Mouse (Mus musculus): ENCODE data around the gene Eppin. TPM values are rescaled to one million over a fixed set of nuclear protein-coding genes. Genes with fewer than 3 reads are reported as not detected.

The Eppin gene
- polyA plus RNA-seq, 1 experiment: not detected

DNA sequence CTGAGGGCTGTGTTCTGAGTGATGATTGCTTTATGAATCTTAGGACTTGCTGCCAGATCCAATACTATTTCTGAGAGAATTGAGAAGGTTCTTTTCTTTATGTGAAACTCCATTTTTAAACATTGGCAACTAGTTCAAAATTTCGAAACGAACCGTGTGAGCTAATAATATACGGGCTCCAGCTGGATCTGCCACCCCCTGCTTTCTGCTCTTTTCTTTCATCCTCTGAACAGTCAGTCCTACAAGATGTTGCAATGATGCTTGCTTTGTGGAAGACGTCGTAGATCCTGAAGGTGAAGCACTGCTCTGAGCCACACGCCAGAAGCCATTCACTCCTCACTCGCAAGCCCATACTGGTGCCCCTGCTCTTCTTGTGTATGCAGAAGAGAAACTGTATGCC, 35.0 kb downstream of the Eppin start:
- Histone ChIP-seq H3K4me3 (ENCODE audit: low read depth, low read length) (no peak overlapping the region), H3K36me3 (ENCODE audit: control insufficient read depth, insufficient read depth, low read length, poor library complexity, severe bottlenecking) (no peaks in the 10 kb centered on the region), H3K9me3 (replicated peaks; ENCODE audit: control insufficient read depth, insufficient read depth, low read length, poor library complexity, severe bottlenecking) (no peaks in the 10 kb centered on the region), H3K27me3 (ENCODE audit: control insufficient read depth, insufficient read depth, low read length, poor library complexity, severe bottlenecking) (no peaks in the 10 kb centered on the region), H3K4me1 (ENCODE audit: control insufficient read depth, insufficient read depth, low read length) (peaks cover 3% of the 10 kb centered on the region), H3K9ac (ENCODE audit: low read depth, poor library complexity, severe bottlenecking) (no peak overlapping the region), H3K27ac (ENCODE audit: insufficient read depth, low read length) (peak overlapping the region; percentile 64)
- TF ChIP-seq CTCF (IDR thresholded peaks at IDR 0.05; ENCODE audit: low read depth, low read length) (no peak), EP300 (IDR thresholded peaks at IDR 0.05; ENCODE audit: insufficient read depth, low read depth, low read length) (no peak), POLR2A (IDR thresholded peaks at IDR 0.05; ENCODE audit: insufficient read depth, low read length) (no peak)

DNA sequence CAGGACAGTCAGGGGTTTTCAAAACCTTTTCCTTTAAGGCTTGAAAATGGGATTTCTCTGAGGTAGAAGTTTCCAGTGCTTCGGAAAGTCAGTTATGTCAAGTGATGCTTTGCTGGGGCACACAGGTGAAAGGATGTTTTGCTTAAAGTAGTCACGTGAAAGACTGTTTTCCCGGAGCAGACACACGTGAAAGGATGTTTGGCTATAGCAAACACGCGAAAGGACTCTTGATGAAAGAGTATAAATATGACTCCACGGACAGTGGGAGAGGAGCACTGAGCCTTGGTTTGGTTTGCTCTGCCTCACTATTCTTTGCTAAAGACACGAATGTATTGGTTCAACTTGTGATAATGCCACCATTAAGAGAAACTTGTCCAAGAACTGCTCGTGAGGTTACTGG, 41.9 kb downstream of the Eppin start:
- Histone ChIP-seq H3K9me3 (replicated peaks; ENCODE audit: control insufficient read depth, insufficient read depth, low read length, poor library complexity, severe bottlenecking) (no peaks in the 10 kb centered on the region), H3K9ac (ENCODE audit: low read depth, poor library complexity, severe bottlenecking) (no peak overlapping the region), H3K4me3 (ENCODE audit: low read depth, low read length) (no peak overlapping the region), H3K27ac (ENCODE audit: insufficient read depth, low read length) (no peak overlapping the region), H3K4me1 (ENCODE audit: control insufficient read depth, insufficient read depth, low read length) (peaks cover 3% of the 10 kb centered on the region), H3K27me3 (ENCODE audit: control insufficient read depth, insufficient read depth, low read length, poor library complexity, severe bottlenecking) (no peaks in the 10 kb centered on the region), H3K36me3 (ENCODE audit: control insufficient read depth, insufficient read depth, low read length, poor library complexity, severe bottlenecking) (no peaks in the 10 kb centered on the region)
- TF ChIP-seq POLR2A (IDR thresholded peaks at IDR 0.05; ENCODE audit: insufficient read depth, low read length): no peak
- no peak for TF ChIP-seq CTCF (IDR thresholded peaks at IDR 0.05; ENCODE audit: low read depth, low read length)
- no peak for TF ChIP-seq EP300 (IDR thresholded peaks at IDR 0.05; ENCODE audit: insufficient read depth, low read depth, low read length)

- no peaks in the 10 kb centered on the region for H3K36me3 ChIP-seq (ENCODE audit: control insufficient read depth, insufficient read depth, low read length, poor library complexity, severe bottlenecking)
- H3K27ac ChIP-seq (ENCODE audit: insufficient read depth, low read length): no peak overlapping the region
- H3K4me1 ChIP-seq (ENCODE audit: control insufficient read depth, insufficient read depth, low read length): peaks cover 3% of the 10 kb centered on the region
- H3K9me3 ChIP-seq (replicated peaks; ENCODE audit: control insufficient read depth, insufficient read depth, low read length, poor library complexity, severe bottlenecking): no peaks in the 10 kb centered on the region
- no peak overlapping the region for H3K4me3 ChIP-seq (ENCODE audit: low read depth, low read length)
- H3K27me3 ChIP-seq (ENCODE audit: control insufficient read depth, insufficient read depth, low read length, poor library complexity, severe bottlenecking): no peaks in the 10 kb centered on the region
- TF ChIP-seq EP300 (IDR thresholded peaks at IDR 0.05; ENCODE audit: insufficient read depth, low read depth, low read length): no peak
- no peak for TF ChIP-seq CTCF (IDR thresholded peaks at IDR 0.05; ENCODE audit: low read depth, low read length)
- TF ChIP-seq POLR2A (IDR thresholded peaks at IDR 0.05; ENCODE audit: insufficient read depth, low read length): no peak
- no peak overlapping the region for H3K9ac ChIP-seq (ENCODE audit: low read depth, poor library complexity, severe bottlenecking)
Measured at GRCm38 (mm10) chr2:164550895-164551269, 42.5 kb downstream of the Eppin start.

DNA sequence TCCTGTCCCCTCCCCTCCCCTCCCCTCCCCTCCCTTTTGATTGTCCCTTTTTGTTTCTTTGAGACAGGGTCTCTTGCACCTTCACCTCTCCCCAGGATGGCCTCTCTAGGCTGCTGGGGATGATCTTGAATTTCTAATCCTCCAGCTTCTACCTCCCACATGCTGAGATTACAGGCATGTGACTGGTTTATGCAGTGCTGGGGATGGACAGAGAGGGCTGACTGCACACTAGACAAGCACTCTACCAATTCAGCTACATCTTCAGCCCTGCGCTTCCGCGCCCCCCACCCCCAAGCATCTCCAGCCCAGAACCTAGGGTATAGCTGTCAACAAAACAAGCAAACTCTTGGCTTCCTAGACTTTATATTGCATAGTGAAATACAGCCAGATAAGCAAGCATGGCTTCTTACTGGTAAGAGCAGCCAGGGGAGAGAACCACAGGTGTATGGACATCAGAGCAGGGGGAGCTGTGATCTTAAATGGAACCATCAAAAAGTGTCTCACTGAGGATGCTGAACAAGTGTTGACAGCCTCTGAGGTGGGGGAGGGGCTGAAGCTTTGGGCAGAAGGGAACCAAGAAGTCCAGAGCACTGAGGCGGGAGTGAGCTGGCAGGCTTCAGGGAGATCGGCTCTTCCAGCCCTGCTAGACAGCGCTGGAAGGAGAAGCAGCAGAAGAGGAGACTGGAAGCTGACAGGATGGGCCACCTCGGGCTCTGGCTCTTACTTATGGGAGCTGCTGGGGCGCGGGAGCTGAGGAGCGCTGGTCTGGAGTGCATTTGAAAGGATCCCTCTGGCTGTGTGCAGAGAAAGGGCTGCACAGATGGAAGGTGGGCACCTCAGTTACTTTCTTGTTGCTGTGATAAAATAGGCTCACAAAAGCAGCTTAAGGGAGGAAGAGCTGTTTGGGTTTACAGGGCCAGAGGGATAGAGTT, 43.2 kb downstream of the Eppin start:
- no peaks in the 10 kb centered on the region for H3K9me3 ChIP-seq (replicated peaks; ENCODE audit: control insufficient read depth, insufficient read depth, low read length, poor library complexity, severe bottlenecking)
- TF ChIP-seq EP300 (IDR thresholded peaks at IDR 0.05; ENCODE audit: insufficient read depth, low read depth, low read length) (no peak), POLR2A (IDR thresholded peaks at IDR 0.05; ENCODE audit: insufficient read depth, low read length) (no peak), CTCF (IDR thresholded peaks at IDR 0.05; ENCODE audit: low read depth, low read length) (no peak)
- no peak overlapping the region for H3K4me3 ChIP-seq (ENCODE audit: low read depth, low read length)
- H3K4me1 ChIP-seq (ENCODE audit: control insufficient read depth, insufficient read depth, low read length): peaks cover 3% of the 10 kb centered on the region
- no peaks in the 10 kb centered on the region for H3K36me3 ChIP-seq (ENCODE audit: control insufficient read depth, insufficient read depth, low read length, poor library complexity, severe bottlenecking)
- H3K9ac ChIP-seq (ENCODE audit: low read depth, poor library complexity, severe bottlenecking): no peak overlapping the region
- no peak overlapping the region for H3K27ac ChIP-seq (ENCODE audit: insufficient read depth, low read length)
- H3K27me3 ChIP-seq (ENCODE audit: control insufficient read depth, insufficient read depth, low read length, poor library complexity, severe bottlenecking): no peaks in the 10 kb centered on the region

DNA sequence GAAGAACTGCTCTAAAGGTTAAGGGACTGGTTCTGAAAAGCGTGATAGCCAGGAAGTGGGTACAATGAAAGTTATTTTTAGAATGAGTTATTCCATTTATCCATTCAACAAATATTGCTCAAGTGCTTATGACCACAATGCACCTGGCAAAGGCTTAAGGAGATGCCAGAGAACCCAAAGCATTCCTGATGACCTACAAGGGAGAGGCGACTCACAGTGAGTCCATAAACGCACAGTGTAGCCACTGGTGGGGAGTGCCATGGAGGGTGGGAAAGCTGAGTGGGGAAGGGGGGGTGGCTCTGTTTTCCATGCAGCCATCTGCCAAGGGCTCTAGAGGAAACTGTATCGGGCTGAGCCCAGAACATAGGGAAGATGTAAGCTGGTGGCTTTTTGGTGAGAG, 44.1 kb downstream of the Eppin start:
- H3K36me3 ChIP-seq (ENCODE audit: control insufficient read depth, insufficient read depth, low read length, poor library complexity, severe bottlenecking): no peaks in the 10 kb centered on the region
- no peak overlapping the region for H3K27ac ChIP-seq (ENCODE audit: insufficient read depth, low read length)
- TF ChIP-seq EP300 (IDR thresholded peaks at IDR 0.05; ENCODE audit: insufficient read depth, low read depth, low read length) (no peak), POLR2A (IDR thresholded peaks at IDR 0.05; ENCODE audit: insufficient read depth, low read length) (no peak), CTCF (IDR thresholded peaks at IDR 0.05; ENCODE audit: low read depth, low read length) (no peak)
- no peaks in the 10 kb centered on the region for H3K27me3 ChIP-seq (ENCODE audit: control insufficient read depth, insufficient read depth, low read length, poor library complexity, severe bottlenecking)
- no peaks in the 10 kb centered on the region for H3K9me3 ChIP-seq (replicated peaks; ENCODE audit: control insufficient read depth, insufficient read depth, low read length, poor library complexity, severe bottlenecking)
- H3K4me3 ChIP-seq (ENCODE audit: low read depth, low read length): 0 out of 2 replicates have a peak overlapping the region, but pooled peaks have one; percentile 16
- peaks cover 6% of the 10 kb centered on the region for H3K4me1 ChIP-seq (ENCODE audit: control insufficient read depth, insufficient read depth, low read length)
- no peak overlapping the region for H3K9ac ChIP-seq (ENCODE audit: low read depth, poor library complexity, severe bottlenecking)

GRCm38 (mm10) chr2:164544454-164545097, 48.8 kb downstream of the Eppin start:
- no peak overlapping the region for H3K27ac ChIP-seq (ENCODE audit: insufficient read depth, low read length)
- H3K9me3 ChIP-seq (replicated peaks; ENCODE audit: control insufficient read depth, insufficient read depth, low read length, poor library complexity, severe bottlenecking): peaks cover 3% of the 10 kb centered on the region; the same call in 1 of the 2 replicates
- H3K27me3 ChIP-seq (ENCODE audit: control insufficient read depth, insufficient read depth, low read length, poor library complexity, severe bottlenecking): no peaks in the 10 kb centered on the region
- TF ChIP-seq EP300 (IDR thresholded peaks at IDR 0.05; ENCODE audit: insufficient read depth, low read depth, low read length) (no peak), POLR2A (IDR thresholded peaks at IDR 0.05; ENCODE audit: insufficient read depth, low read length) (no peak)
- no peak overlapping the region for H3K9ac ChIP-seq (ENCODE audit: low read depth, poor library complexity, severe bottlenecking)
- peaks cover 6% of the 10 kb centered on the region for H3K4me1 ChIP-seq (ENCODE audit: control insufficient read depth, insufficient read depth, low read length)
- no peaks in the 10 kb centered on the region for H3K36me3 ChIP-seq (ENCODE audit: control insufficient read depth, insufficient read depth, low read length, poor library complexity, severe bottlenecking)
- no peak overlapping the region for H3K4me3 ChIP-seq (ENCODE audit: low read depth, low read length)
